Mouse (Mus musculus) gastrocnemius, adult 2 months (tissue): Measurements from ENCODE around the gene Shroom3. TPM values are rescaled to one million over a fixed set of nuclear protein-coding genes. Genes with fewer than 3 reads are reported as not detected.
A peak's percentile ranks its signal among the peaks of the same experiment; 100 is the strongest.
"Not testable (repeated sequence)": the region's sequence is repeated elsewhere in the genome, so short reads cannot be mapped to it uniquely, and the experiment has no call there.

Experiments
- DNase-seq: peaks from one replicate; pipeline ENCODE4 v3.0.0; 2022
- H3K27ac ChIP-seq: fragments of 200-600 bp; 2 replicates; pipeline ENCODE4 v1.8.1; 2022; ENCODE audit warnings: mild to moderate bottlenecking
- H3K4me3 ChIP-seq: fragments of 200-600 bp; 2 replicates; pipeline ENCODE4 v1.8.1; 2022; ENCODE audit warnings: mild to moderate bottlenecking, moderate library complexity
- CTCF ChIP-seq: fragments of 200-600 bp; IDR thresholded peaks from 2 replicates; pipeline ENCODE4 v1.8.1; 2022; ENCODE audit warnings: antibody characterized with exemption, mild to moderate bottlenecking, moderate library complexity
- intact Hi-C: fragments of 180-260 bp; cut with DNase I; formaldehyde crosslinking; loops from one replicate; pipeline ENCODE4 v1.15.1; 2025
- total RNA-seq, 2 experiments: library from RNA; stranded (reverse); gene quantifications; 2 replicates each; pipeline ENCODE4 v1.2.3; 2021

Gene Shroom3
- total RNA-seq, 2 experiments from 2014 or later = 0.53 to 1.2 TPM

DNA sequence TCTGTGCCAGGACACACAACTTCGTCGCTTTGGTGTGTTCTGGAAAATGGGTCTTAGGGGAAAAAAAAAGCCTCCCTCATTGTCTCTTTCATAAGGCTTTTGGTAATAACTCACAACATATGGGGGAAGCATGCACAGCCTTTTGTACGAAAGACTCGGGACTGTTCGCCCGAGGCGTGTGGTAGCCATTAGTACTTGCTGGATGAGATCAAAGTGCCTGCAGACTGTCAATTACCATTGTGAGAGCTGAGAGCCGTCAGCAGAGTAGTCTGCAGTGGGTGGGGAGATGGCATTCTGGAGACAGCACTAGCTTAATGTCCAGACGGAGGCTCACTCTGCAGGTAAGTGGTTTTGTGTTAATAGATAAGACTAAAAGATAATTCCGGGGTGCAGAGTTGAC is 232.2 kb downstream of the Shroom3 start:
- intact Hi-C loops = no loop called here
- DNase-seq = no peak
- no peak for TF ChIP-seq CTCF
- Histone ChIP-seq H3K27ac (no peak overlapping the region), H3K4me3 (no peak overlapping the region)

DNA sequence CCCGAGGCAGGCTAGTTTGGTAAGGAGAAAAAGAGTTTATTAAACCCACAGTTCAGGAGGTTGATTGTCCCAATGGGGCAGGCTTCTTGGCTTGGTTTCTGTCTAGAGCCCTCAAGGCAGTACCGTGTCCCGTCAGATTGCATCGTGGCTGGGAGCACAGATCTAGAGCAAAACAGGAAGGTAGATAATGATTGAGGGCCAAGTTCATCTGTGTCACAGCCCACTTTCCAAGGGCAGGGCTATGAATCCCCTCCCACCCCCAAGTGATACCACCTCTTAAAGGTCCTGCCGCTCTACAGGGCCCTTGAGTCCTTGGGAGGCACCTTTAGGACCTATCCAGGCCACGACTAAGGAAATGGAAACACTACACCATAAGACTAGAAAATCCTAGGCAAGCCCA is 234.5 kb downstream of the Shroom3 start:
- no peak overlapping the region for H3K4me3 ChIP-seq
- no peak for DNase-seq
- H3K27ac ChIP-seq = no peak overlapping the region
- intact Hi-C loops = no loop called here
- TF ChIP-seq CTCF = no peak

DNA sequence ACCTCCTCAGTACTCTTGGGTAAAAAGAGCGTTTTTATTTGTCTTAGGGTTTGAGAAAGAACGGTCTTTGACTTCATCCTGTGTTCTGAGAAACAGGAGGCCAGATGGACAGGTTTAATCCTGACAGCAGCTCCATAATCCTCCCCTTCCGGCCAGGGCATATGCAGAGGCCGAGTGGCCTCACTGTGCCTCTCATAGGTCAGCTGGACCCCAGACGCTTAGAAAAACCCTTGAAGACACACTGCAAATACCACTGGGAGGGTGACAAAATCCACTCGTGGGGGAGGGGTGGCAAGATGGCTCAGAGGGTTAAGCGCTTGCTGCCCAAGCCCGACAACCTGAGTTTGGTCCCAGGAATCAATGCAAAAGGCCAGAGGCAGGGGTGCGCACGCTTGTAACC is 234.9 kb downstream of the Shroom3 start:
- DNase-seq = no peak
- H3K4me3 ChIP-seq = no peak overlapping the region
- intact Hi-C loops = no loop called here
- no peak for TF ChIP-seq CTCF
- H3K27ac ChIP-seq = no peak overlapping the region

- Histone ChIP-seq H3K4me3 (no peak overlapping the region), H3K27ac (no peak overlapping the region)
- intact Hi-C loops = no loop called here
- no peak for TF ChIP-seq CTCF
- no peak for DNase-seq
Measured at GRCm38 (mm10) chr5:92918866-92919265, 235.6 kb downstream of the Shroom3 start.

DNA sequence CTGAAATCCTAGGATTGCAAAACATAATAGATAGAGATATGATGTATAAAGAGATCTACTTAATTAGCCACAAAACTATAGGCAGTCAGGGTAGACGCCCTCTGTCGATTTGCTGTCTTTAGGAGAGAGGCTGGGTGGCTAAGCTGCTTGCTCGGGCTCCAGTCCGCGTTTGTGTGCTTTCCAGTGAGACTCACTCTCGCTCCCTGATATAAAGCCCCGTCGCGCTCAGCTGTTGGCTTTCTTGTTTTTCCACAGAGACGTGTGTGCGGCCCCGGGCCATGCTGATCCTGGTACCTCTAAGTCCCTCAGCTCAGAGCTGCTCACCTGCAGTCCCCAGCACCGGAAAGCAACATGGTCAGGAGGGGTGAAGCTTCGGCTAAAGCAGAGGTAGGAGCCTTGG is 236.2 kb downstream of the Shroom3 start:
- DNase-seq = no peak
- intact Hi-C loops = no loop called here
- TF ChIP-seq CTCF = no peak
- no peak overlapping the region for H3K4me3 ChIP-seq
- no peak overlapping the region for H3K27ac ChIP-seq

DNA sequence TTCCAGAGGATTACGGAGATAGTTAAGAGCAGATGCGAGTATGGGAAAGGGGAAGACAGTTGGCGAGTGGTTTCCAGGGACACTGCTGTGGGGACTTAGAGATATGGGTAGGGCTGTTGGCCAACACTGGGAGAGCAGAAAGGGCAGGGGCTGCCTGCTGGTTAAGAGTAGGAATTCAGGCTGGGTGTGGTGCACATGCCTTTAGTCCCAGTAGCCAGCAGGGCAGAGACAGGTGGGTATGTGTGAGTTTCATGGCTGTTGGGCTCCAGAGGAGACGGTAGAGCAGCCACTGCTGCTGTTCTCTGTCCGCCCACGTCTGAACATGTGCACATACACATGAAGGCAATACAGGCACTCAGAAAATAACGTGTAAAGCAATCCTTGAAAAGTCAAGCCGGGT is 237.7 kb downstream of the Shroom3 start:
- DNase-seq = no peak
- no peak overlapping the region for H3K27ac ChIP-seq
- intact Hi-C loops = no loop called here

DNA sequence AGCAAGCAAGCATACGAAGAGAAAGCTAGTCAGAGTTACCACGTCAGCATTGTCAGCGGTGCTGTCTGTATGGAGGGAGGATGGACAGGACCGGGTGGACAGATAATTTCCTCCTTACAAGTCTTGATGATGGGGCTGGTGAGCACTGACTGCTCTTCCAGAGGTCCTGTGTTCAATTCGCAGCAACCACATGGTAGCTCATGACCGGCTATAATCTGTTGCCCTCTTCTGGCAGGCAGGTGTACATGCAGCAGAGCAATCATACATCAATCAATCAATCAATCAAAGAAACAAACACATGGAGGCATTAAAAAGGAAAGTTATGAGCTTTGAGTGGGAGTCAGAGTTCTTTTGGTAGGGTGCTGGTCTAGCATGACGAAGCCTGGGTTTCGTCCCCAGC is 238.5 kb downstream of the Shroom3 start:
- no peak overlapping the region for H3K4me3 ChIP-seq
- H3K27ac ChIP-seq = no peak overlapping the region
- intact Hi-C loops = no loop called here
- DNase-seq = no peak
- TF ChIP-seq CTCF = peak; percentile 55

More for the DNA sequence above, 237.7 kb downstream of the Shroom3 start:
- no peak for TF ChIP-seq CTCF
- no peak overlapping the region for H3K4me3 ChIP-seq

- H3K27ac ChIP-seq, intact Hi-C loops, DNase-seq, H3K4me3 ChIP-seq: not testable (repeated sequence)
Measured at GRCm38 (mm10) chr5:92922981-92923380, 239.7 kb downstream of the Shroom3 start.

DNA sequence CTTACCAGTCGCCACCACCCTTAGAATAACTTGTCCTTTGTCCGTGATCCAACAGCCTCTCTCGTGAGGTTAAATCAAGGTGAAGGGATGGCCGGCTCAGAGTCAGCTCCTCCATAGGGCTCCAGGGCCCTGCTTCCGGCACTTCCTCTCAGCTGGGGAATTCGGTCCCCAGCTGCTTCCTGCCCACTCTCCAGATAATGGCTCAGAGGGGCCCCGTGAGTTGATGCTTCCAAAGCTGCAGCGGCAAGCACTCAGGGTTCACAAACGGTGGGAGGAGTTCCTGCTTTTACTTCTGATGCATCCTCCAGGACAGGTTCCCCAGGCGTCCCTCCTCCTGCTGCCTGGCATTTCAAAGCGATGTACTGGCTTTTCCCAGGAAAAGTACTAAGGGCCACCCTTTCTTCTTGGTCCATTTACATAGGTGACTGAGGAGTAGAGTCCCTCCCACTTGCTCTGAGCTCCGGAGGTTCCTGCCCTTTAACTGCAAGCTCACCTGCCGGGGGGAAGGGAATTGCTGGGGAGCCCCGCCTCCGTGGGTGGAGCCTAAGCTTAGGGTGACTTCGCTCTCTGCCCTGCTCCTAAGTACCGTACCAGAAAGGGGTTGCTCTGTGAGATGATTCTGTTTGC is 241.7 kb downstream of the Shroom3 start:
- no peak for TF ChIP-seq CTCF
- H3K4me3 ChIP-seq = peak overlapping the region; percentile 23; the same call in 1 of the 2 replicates
- intact Hi-C loops = no loop called here
- H3K27ac ChIP-seq = no peak overlapping the region; the same call in 1 of the 2 replicates
- DNase-seq = no peak

DNA sequence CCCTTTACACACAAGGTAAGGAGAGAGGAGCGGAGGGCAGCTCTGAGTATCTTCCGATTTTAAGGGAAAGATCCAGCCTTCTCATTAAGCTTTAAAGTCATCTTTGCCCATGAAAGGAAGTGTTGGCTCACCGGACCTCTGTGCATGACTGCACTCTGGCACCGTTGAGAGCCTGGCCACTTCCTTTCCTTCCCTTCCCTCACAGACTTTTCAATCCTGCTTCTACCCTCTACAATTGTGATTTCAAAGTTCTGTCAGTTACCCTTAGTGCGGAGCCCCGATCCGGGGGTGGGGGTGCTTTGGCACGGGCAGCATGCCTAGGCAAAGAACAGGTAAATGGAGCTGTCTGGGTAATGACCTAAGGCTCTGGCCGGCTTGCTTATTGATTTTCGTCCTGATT is 244.4 kb downstream of the Shroom3 start:
- H3K27ac ChIP-seq = no peak overlapping the region
- no peak for TF ChIP-seq CTCF
- intact Hi-C loops = no loop called here

GRCm38 (mm10) chr5:92930557-92930956 is 247.3 kb downstream of the Shroom3 start:
- Histone ChIP-seq H3K4me3 (no peak overlapping the region), H3K27ac (peak overlapping the region; percentile 13; the same call in 1 of the 2 replicates)
- no peak for TF ChIP-seq CTCF
- intact Hi-C loops = no loop called here
- DNase-seq = no peak

More for the DNA sequence above, 244.4 kb downstream of the Shroom3 start:
- H3K4me3 ChIP-seq = no peak overlapping the region
- DNase-seq = no peak

GRCm38 (mm10) chr5:92931298-92931697 is 248.1 kb downstream of the Shroom3 start:
- intact Hi-C loops = no loop called here
- no peak overlapping the region for H3K4me3 ChIP-seq
- no peak for TF ChIP-seq CTCF
- H3K27ac ChIP-seq = no peak overlapping the region; the same call in 1 of the 2 replicates
- no peak for DNase-seq

DNA sequence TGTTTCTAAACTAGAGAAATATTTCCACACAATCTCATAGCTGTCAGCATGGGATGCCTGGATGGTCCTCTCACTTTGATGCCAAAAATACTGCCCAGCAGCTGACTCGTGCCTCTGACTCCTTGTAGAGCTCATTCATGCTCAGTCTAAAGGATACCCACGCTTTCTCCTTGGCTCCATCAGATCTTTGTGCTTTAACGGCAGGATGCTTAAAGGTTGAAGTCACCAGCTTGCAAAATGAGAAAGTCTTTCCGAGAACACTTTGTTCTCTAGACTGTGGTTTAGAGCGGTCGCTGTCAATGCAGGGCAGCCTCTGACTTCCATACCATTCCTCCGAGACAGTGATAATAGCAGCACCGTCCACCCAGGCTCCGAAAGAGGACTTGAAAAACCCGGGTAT is 249.8 kb downstream of the Shroom3 start:
- no peak for DNase-seq
- TF ChIP-seq CTCF = no peak
- Histone ChIP-seq H3K4me3 (peak overlapping the region; percentile 58), H3K27ac (peak overlapping the region; percentile 38; the same call in 1 of the 2 replicates)
- intact Hi-C loops = no loop called here

- H3K27ac ChIP-seq = peak overlapping the region; percentile 38; the same call in 1 of the 2 replicates
- intact Hi-C loops = no loop called here
Measured at GRCm38 (mm10) chr5:92933599-92934217, 250.5 kb downstream of the Shroom3 start.

More at GRCm38 (mm10) chr5:92933599-92934217, 250.5 kb downstream of the Shroom3 start:
- DNase-seq = no peak
- peak overlapping the region; percentile 58 for H3K4me3 ChIP-seq
- no peak for TF ChIP-seq CTCF
